Mouse (Mus musculus) hindlimb bud, embryonic 11.5 days (tissue): ENCODE results near the gene Itpk1.

ENCODE experiments used
- DNase-seq: peaks from one replicate; pipeline ENCODE4 v3.0.0-alpha.2; 2012; ENCODE audit warnings: low read depth, low spot score; ENCODE audit errors: extremely low spot score

The Itpk1 gene

GRCm38 (mm10) chr12:102665465-102666202 lies 39.1 kb downstream of the Itpk1 start:
- DNase-seq, result no peak

GRCm38 (mm10) chr12:102664052-102664448 lies 40.7 kb downstream of the Itpk1 start:
- no peak for DNase-seq

GRCm38 (mm10) chr12:102663349-102664051 lies 41.2 kb downstream of the Itpk1 start:
- DNase-seq, result no peak

GRCm38 (mm10) chr12:102661772-102662171 lies 43.0 kb downstream of the Itpk1 start:
- no peak for DNase-seq

GRCm38 (mm10) chr12:102660906-102661651 lies 43.7 kb downstream of the Itpk1 start:
- DNase-seq, result no peak

- DNase-seq, result no peak
Measured at GRCm38 (mm10) chr12:102653003-102653402, 51.7 kb downstream of the Itpk1 start.

GRCm38 (mm10) chr12:102652420-102652819 lies 52.3 kb downstream of the Itpk1 start:
- DNase-seq, result no peak

- no peak for DNase-seq
Measured at GRCm38 (mm10) chr12:102651871-102652270, 52.9 kb downstream of the Itpk1 start.

- DNase-seq, result no peak
Measured at GRCm38 (mm10) chr12:102651401-102651800, 53.3 kb downstream of the Itpk1 start.

- no peak for DNase-seq
Measured at GRCm38 (mm10) chr12:102650649-102651048, 54.1 kb downstream of the Itpk1 start.

GRCm38 (mm10) chr12:102647839-102648564 lies 56.7 kb downstream of the Itpk1 start:
- DNase-seq, result no peak

GRCm38 (mm10) chr12:102646586-102647260 lies 58.0 kb downstream of the Itpk1 start:
- no peak for DNase-seq

- no peak for DNase-seq
Measured at GRCm38 (mm10) chr12:102645911-102646585, 58.7 kb downstream of the Itpk1 start.

GRCm38 (mm10) chr12:102643316-102643715 lies 61.4 kb downstream of the Itpk1 start:
- DNase-seq, result no peak

- DNase-seq, result no peak
Measured at GRCm38 (mm10) chr12:102640436-102641163, 64.1 kb downstream of the Itpk1 start.

GRCm38 (mm10) chr12:102638878-102639277 lies 65.9 kb downstream of the Itpk1 start:
- DNase-seq, result no peak

GRCm38 (mm10) chr12:102637235-102637634 lies 67.5 kb downstream of the Itpk1 start:
- DNase-seq, result no peak

- no peak for DNase-seq
Measured at GRCm38 (mm10) chr12:102634436-102635050, 70.2 kb downstream of the Itpk1 start.

GRCm38 (mm10) chr12:102633083-102633501 lies 71.6 kb downstream of the Itpk1 start:
- no peak for DNase-seq
